Mouse (Mus musculus): ENCODE data around the gene Glrx3. TPM values are rescaled to one million over a fixed set of nuclear protein-coding genes. Genes with fewer than 3 reads are reported as not detected.

The Glrx3 gene
- polyA plus RNA-seq, 1 experiment from 2014 or later, result 345 TPM

DNA sequence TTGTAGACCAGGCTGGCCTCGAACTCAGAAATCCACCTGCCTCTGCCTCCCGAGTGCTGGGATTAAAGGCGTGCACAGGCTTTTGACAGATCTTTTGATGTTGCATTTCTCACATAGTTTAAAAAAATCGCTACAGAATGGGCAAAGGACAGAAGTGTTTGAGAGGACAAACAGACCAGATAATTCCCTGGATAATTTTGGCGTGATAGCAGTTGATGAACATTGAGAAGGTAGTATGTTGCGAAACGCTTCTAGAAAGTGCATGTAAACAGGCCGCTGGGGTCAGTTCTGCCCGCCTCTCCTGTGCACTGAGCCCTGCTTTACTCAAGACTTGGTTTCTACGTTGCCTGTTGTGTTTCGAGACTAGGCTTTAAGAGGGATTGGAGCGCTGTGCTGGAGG is 7.9 kb downstream of the Glrx3 start:
- WGBS, result 95% methylated on average over 12 of the region's 12 CpGs
- Histone ChIP-seq H3K4me3 (ENCODE audit: low read depth, low read length) (no peak overlapping the region), H3K4me2 (ENCODE audit: low read depth) (no peak overlapping the region), H3K9ac (ENCODE audit: low read length) (no peak overlapping the region), H3K9me3 (ENCODE audit: control insufficient read depth, low read length) (no peaks in the 10 kb centered on the region), H3K36me3 (ENCODE audit: control insufficient read depth, insufficient read depth, low read length) (peaks cover 8% of the 10 kb centered on the region; the same call in 1 of the 2 replicates), H3K4me1 (ENCODE audit: control insufficient read depth, insufficient read depth, low read length) (no peaks in the 10 kb centered on the region), H3K27me3 (ENCODE audit: control insufficient read depth, insufficient read depth, low read length) (no peaks in the 10 kb centered on the region), H3K27ac (ENCODE audit: low read depth, low read length) (no peak overlapping the region)
- no peak for ATAC-seq (ENCODE audit: insufficient read depth, low FRiP score, low TSS enrichment)
- no peak for DNase-seq (ENCODE audit: low spot score)

DNA sequence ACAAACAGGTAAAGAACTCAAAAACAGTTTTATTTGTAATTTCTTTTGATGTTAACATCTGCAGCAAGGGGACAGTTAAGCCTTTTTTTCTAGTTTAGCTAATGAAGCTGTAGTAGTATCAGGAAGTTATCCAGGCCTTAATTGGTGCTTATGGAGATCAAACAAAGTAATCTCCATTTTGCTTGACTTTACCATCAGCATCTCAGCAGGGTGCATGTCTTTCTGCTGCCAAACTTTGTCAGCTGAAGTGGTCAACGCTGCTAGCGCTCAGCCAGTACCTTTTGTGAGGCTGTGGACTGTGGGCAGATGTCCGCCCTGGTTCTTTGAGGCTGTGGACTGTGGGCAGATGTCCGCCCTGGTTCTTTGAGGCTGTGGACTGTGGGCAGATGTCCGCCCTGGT is 24.0 kb downstream of the Glrx3 start:
- 63% methylated on average over 5 of the region's 5 CpGs for WGBS
- Histone ChIP-seq H3K27me3 (ENCODE audit: control insufficient read depth, insufficient read depth, low read length) (no peaks in the 10 kb centered on the region), H3K36me3 (ENCODE audit: control insufficient read depth, insufficient read depth, low read length) (peaks cover 2% of the 10 kb centered on the region; the same call in 1 of the 2 replicates), H3K4me3 (ENCODE audit: low read depth, low read length) (no peak overlapping the region), H3K4me2 (ENCODE audit: low read depth) (no peak overlapping the region), H3K9ac (ENCODE audit: low read length) (no peak overlapping the region), H3K9me3 (ENCODE audit: control insufficient read depth, low read length) (no peaks in the 10 kb centered on the region), H3K4me1 (ENCODE audit: control insufficient read depth, insufficient read depth, low read length) (no peaks in the 10 kb centered on the region), H3K27ac (ENCODE audit: low read depth, low read length) (no peak overlapping the region)
- no peak for DNase-seq (ENCODE audit: low spot score)
- ATAC-seq (ENCODE audit: insufficient read depth, low FRiP score, low TSS enrichment), result no peak

DNA sequence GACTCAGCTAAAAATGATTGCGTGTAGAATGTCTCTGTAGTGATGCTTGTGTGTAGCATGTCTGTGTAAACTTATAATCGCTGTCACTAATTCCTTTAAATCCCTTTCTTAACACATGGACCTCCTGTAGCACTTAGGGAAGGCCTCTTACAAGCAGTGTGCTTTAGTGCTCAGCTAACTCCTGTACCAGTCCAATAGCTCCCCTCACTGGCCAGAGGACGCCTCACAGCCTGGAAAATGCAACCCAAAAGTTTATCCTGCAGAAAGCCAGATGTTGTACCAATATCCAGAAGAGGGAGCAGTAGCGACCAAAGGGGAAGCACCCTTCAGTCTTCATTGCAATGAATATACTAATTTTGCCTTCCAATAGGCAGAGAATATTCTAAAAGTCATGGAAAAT is 30.8 kb downstream of the Glrx3 start:
- Histone ChIP-seq H3K27ac (ENCODE audit: low read depth, low read length) (no peak overlapping the region), H3K4me2 (ENCODE audit: low read depth) (no peak overlapping the region), H3K36me3 (ENCODE audit: control insufficient read depth, insufficient read depth, low read length) (peaks cover 4% of the 10 kb centered on the region), H3K9me3 (ENCODE audit: control insufficient read depth, low read length) (no peaks in the 10 kb centered on the region), H3K27me3 (ENCODE audit: control insufficient read depth, insufficient read depth, low read length) (no peaks in the 10 kb centered on the region), H3K4me1 (ENCODE audit: control insufficient read depth, insufficient read depth, low read length) (no peaks in the 10 kb centered on the region), H3K4me3 (ENCODE audit: low read depth, low read length) (no peak overlapping the region), H3K9ac (ENCODE audit: low read length) (no peak overlapping the region)
- 80% methylated on average over 4 of the region's 4 CpGs for WGBS
- ATAC-seq (ENCODE audit: insufficient read depth, low FRiP score, low TSS enrichment) (no peak), DNase-seq (ENCODE audit: low spot score) (peak; percentile 39)

DNA sequence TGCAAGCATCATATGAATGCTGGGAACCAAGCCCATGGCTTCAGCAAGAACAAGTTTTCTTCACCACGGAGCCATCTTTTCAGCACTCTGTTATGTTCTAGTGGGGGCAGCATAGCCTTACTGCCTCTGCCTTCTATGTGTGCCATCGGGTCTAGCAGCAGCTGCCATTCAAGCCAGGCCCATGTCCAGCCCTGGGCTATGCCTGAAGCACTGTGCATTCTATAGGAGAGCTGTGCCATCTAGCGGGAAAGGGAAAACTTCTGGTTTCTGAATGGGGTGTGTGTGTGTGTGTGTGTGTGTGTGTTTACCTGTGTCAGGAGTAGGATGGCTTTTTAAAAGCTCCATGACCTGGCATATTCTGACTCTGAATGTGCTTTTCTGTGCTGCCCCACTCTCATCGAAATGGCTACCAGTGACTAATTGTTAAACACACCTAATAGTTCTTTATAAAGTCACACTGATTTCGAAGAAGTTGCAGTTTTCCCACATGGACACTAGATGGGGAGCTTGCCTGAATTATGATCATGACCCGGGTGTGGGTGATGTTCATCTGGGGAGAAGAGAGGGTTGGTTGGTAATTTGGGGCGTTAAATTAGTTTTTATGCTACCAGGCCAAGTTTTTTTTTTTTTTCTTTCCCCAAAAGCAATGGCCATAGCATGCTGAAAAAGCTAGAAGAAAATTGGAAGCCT is 34.2 kb downstream of the Glrx3 start:
- H3K27ac ChIP-seq (ENCODE audit: low read depth, low read length), result no peak overlapping the region
- no peak overlapping the region for H3K4me3 ChIP-seq (ENCODE audit: low read depth, low read length)
- H3K27me3 ChIP-seq (ENCODE audit: control insufficient read depth, insufficient read depth, low read length), result no peaks in the 10 kb centered on the region
- H3K36me3 ChIP-seq (ENCODE audit: control insufficient read depth, insufficient read depth, low read length), result peaks cover 4% of the 10 kb centered on the region
- H3K4me2 ChIP-seq (ENCODE audit: low read depth), result no peak overlapping the region
- no peak for ATAC-seq (ENCODE audit: insufficient read depth, low FRiP score, low TSS enrichment)
- no peaks in the 10 kb centered on the region for H3K9me3 ChIP-seq (ENCODE audit: control insufficient read depth, low read length)
- no peak for DNase-seq (ENCODE audit: low spot score)
- H3K9ac ChIP-seq (ENCODE audit: low read length), result no peak overlapping the region
- H3K4me1 ChIP-seq (ENCODE audit: control insufficient read depth, insufficient read depth, low read length), result no peaks in the 10 kb centered on the region
- WGBS, result 55% methylated on average over 7 of the region's 7 CpGs

DNA sequence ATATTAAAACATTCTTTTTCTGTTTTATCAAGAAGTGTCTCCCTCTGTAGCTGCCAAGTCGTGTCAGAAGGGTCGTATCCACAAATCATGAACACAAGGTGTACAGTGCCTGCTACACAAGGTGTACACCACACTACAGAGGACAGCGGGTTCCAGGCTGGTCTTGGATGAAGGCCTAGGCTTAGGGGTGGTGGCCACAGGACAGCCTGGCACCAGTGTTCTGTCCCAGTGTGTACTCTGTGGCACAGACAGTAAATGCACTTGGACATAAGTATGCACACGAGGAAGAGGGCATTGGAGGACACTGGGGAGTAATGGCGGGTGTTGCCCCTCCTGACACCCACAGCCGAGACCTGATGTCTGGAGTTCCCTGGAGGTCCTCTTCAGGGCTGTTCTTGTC is 34.7 kb downstream of the Glrx3 start:
- no peaks in the 10 kb centered on the region for H3K4me1 ChIP-seq (ENCODE audit: control insufficient read depth, insufficient read depth, low read length)
- H3K9ac ChIP-seq (ENCODE audit: low read length), result no peak overlapping the region
- peaks cover 4% of the 10 kb centered on the region for H3K36me3 ChIP-seq (ENCODE audit: control insufficient read depth, insufficient read depth, low read length)
- H3K27me3 ChIP-seq (ENCODE audit: control insufficient read depth, insufficient read depth, low read length), result no peaks in the 10 kb centered on the region
- no peaks in the 10 kb centered on the region for H3K9me3 ChIP-seq (ENCODE audit: control insufficient read depth, low read length)
- 81% methylated on average over 6 of the region's 6 CpGs for WGBS
- no peak overlapping the region for H3K4me2 ChIP-seq (ENCODE audit: low read depth)
- H3K27ac ChIP-seq (ENCODE audit: low read depth, low read length), result no peak overlapping the region
- ATAC-seq (ENCODE audit: insufficient read depth, low FRiP score, low TSS enrichment) (no peak), DNase-seq (ENCODE audit: low spot score) (no peak)
- H3K4me3 ChIP-seq (ENCODE audit: low read depth, low read length), result no peak overlapping the region

DNA sequence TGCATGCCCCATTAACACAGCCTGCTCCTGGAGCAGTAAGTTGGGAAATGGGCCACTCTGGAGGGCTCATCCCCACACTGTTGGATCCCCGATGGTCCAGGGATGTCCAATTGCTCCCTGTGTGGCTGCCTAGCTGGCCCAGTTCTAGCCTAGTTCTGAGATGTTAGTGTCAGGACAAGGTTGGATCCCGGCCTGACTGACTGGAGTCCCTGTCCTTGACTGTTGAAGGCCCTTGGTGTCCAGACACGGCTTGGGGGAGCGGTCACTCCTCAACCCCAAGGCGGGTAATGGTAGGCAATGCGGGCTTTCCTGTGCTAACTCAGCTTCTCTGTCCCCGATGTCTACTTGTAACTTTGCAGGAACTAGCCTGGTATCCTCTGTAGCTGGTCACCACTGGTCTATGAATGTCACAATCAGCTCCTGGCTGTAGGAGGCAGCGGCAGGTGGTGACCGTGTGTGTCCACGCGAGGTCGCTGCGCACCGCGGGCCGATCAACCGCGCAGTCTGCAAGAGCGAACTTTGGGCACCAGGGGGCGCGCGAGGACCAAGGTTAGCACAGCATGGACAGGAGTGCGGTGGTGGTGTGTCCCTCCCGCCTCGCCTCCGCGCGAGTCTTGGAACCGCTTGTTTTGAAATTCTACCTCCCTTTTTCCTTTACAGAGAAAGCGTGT is 40.7 kb downstream of the Glrx3 start:
- no peak overlapping the region for H3K27ac ChIP-seq (ENCODE audit: low read depth, low read length)
- no peaks in the 10 kb centered on the region for H3K27me3 ChIP-seq (ENCODE audit: control insufficient read depth, insufficient read depth, low read length)
- H3K36me3 ChIP-seq (ENCODE audit: control insufficient read depth, insufficient read depth, low read length), result no peaks in the 10 kb centered on the region
- H3K9me3 ChIP-seq (ENCODE audit: control insufficient read depth, low read length), result no peaks in the 10 kb centered on the region
- WGBS, result 18% methylated on average over 27 of the region's 30 CpGs
- no peak overlapping the region for H3K9ac ChIP-seq (ENCODE audit: low read length)
- no peak overlapping the region for H3K4me3 ChIP-seq (ENCODE audit: low read depth, low read length)
- 0 out of 2 replicates have a peak, but pooled peaks cover 4% of the 10 kb centered on the region for H3K4me1 ChIP-seq (ENCODE audit: control insufficient read depth, insufficient read depth, low read length)
- DNase-seq (ENCODE audit: low spot score) (peak; percentile 96), ATAC-seq (ENCODE audit: insufficient read depth, low FRiP score, low TSS enrichment) (peak; percentile 93)
- H3K4me2 ChIP-seq (ENCODE audit: low read depth), result peak overlapping the region; percentile 41

DNA sequence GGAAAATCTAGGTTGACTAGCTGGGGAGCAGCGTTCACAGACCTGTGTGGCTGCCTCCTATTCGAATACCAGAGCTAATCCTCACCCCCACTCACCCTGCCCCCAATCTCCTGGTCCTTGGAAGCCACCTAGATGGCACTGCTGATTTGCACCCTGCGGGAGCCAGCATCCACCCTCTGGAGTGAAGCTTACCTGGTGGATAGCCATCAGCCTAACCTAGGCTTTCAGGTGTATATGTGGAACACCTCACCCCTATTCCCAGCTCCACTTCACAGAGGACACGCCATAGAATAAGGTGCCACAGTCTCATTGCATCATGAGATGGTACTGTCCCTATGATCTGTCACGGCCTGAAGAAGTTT is 41.2 kb downstream of the Glrx3 start:
- H3K36me3 ChIP-seq (ENCODE audit: control insufficient read depth, insufficient read depth, low read length), result no peaks in the 10 kb centered on the region
- H3K27me3 ChIP-seq (ENCODE audit: control insufficient read depth, insufficient read depth, low read length), result no peaks in the 10 kb centered on the region
- whole genome bisulfite sequencing, result 34% methylated on average over 5 of the region's 5 CpGs
- H3K27ac ChIP-seq (ENCODE audit: low read depth, low read length), result no peak overlapping the region
- H3K4me1 ChIP-seq (ENCODE audit: control insufficient read depth, insufficient read depth, low read length), result 0 out of 2 replicates have a peak, but pooled peaks cover 4% of the 10 kb centered on the region
- ATAC-seq (ENCODE audit: insufficient read depth, low FRiP score, low TSS enrichment), result peak; percentile 63; the same call in 1 of the 2 replicates
- H3K4me3 ChIP-seq (ENCODE audit: low read depth, low read length), result no peak overlapping the region
- H3K9ac ChIP-seq (ENCODE audit: low read length), result no peak overlapping the region
- no peak for DNase-seq (ENCODE audit: low spot score)
- H3K4me2 ChIP-seq (ENCODE audit: low read depth), result peak overlapping the region; percentile 41
- H3K9me3 ChIP-seq (ENCODE audit: control insufficient read depth, low read length), result no peaks in the 10 kb centered on the region

DNA sequence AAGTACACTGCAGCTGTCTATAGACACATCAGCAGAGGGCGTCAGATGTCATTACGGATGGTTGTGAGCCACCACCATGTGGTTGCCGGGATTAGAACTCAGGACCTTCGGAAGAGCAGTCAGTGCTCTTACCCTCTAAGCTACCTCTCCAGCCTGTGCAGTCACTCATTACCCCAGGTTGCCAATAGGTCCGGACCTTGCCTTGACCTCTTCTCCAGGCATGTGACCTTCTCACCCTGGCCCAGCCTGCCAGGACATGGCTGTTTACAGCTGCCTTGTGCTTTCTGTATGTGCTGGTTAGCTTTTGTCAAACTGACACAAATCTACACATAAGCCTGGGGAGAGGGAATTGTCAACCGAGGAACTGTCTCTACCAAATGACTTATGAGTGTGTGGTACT is 43.4 kb downstream of the Glrx3 start:
- no peaks in the 10 kb centered on the region for H3K9me3 ChIP-seq (ENCODE audit: control insufficient read depth, low read length)
- DNase-seq (ENCODE audit: low spot score), result no peak
- no peak overlapping the region for H3K4me2 ChIP-seq (ENCODE audit: low read depth)
- no peaks in the 10 kb centered on the region for H3K27me3 ChIP-seq (ENCODE audit: control insufficient read depth, insufficient read depth, low read length)
- 0 out of 2 replicates have a peak, but pooled peaks cover 4% of the 10 kb centered on the region for H3K4me1 ChIP-seq (ENCODE audit: control insufficient read depth, insufficient read depth, low read length)
- no peak overlapping the region for H3K27ac ChIP-seq (ENCODE audit: low read depth, low read length)
- ATAC-seq (ENCODE audit: insufficient read depth, low FRiP score, low TSS enrichment), result no peak
- no peaks in the 10 kb centered on the region for H3K36me3 ChIP-seq (ENCODE audit: control insufficient read depth, insufficient read depth, low read length)
- 68% methylated on average over 6 of the region's 6 CpGs for WGBS
- no peak overlapping the region for H3K4me3 ChIP-seq (ENCODE audit: low read depth, low read length)
- H3K9ac ChIP-seq (ENCODE audit: low read length), result no peak overlapping the region

DNA sequence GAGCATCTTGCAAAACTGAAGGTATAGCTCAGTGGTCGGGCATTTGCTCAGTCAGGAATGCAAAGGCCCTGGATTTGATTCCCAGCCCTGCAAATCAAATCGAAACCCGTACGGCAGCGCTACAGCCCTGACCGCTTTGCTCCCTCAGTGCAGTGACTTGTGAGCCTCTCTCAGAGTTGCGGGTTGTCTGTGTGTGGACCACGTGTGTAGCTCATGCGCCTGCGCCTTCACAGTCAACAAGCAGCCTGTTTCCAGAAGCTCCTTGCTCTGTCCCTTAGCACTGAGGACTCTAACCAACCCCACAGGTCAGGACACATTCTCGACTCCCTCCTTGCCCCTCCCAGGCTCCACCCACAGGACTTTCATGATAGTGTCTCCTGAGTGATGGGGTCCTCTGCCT is 46.6 kb downstream of the Glrx3 start:
- H3K36me3 ChIP-seq (ENCODE audit: control insufficient read depth, insufficient read depth, low read length), result no peaks in the 10 kb centered on the region
- H3K9ac ChIP-seq (ENCODE audit: low read length), result no peak overlapping the region
- H3K27me3 ChIP-seq (ENCODE audit: control insufficient read depth, insufficient read depth, low read length), result no peaks in the 10 kb centered on the region
- no peaks in the 10 kb centered on the region for H3K9me3 ChIP-seq (ENCODE audit: control insufficient read depth, low read length)
- H3K27ac ChIP-seq (ENCODE audit: low read depth, low read length), result no peak overlapping the region
- WGBS, result 89% methylated on average over 11 of the region's 11 CpGs
- DNase-seq (ENCODE audit: low spot score) (no peak), ATAC-seq (ENCODE audit: insufficient read depth, low FRiP score, low TSS enrichment) (no peak)
- no peak overlapping the region for H3K4me3 ChIP-seq (ENCODE audit: low read depth, low read length)
- H3K4me2 ChIP-seq (ENCODE audit: low read depth), result no peak overlapping the region
- no peaks in the 10 kb centered on the region for H3K4me1 ChIP-seq (ENCODE audit: control insufficient read depth, insufficient read depth, low read length)
